Mouse (Mus musculus): ENCODE measurements around the gene Dnmbp.
A peak's percentile ranks its signal among the peaks of the same experiment; 100 is the strongest.

Gene Dnmbp

GRCm38 (mm10) chr19:43878111-43879092 lies 61.6 kb downstream of the Dnmbp start:
- DNase-seq (ENCODE audit: low spot score) = peak; percentile 77

- no peak for DNase-seq (ENCODE audit: low spot score)
Measured at GRCm38 (mm10) chr19:43877364-43877763, 62.6 kb downstream of the Dnmbp start.

- DNase-seq (ENCODE audit: low spot score) = no peak
Measured at GRCm38 (mm10) chr19:43875996-43876395, 64.0 kb downstream of the Dnmbp start.

- DNase-seq (ENCODE audit: low spot score) = no peak
Measured at GRCm38 (mm10) chr19:43874351-43874750, 65.6 kb downstream of the Dnmbp start.

GRCm38 (mm10) chr19:43870418-43870817 lies 69.6 kb downstream of the Dnmbp start:
- DNase-seq (ENCODE audit: low spot score) = no peak

GRCm38 (mm10) chr19:43857347-43857746 lies 82.6 kb downstream of the Dnmbp start:
- no peak for DNase-seq (ENCODE audit: low spot score)

- no peak for DNase-seq (ENCODE audit: low spot score)
Measured at GRCm38 (mm10) chr19:43852837-43853545, 87.0 kb downstream of the Dnmbp start.

- no peak for DNase-seq (ENCODE audit: low spot score)
Measured at GRCm38 (mm10) chr19:43851996-43852630, 87.9 kb downstream of the Dnmbp start.

GRCm38 (mm10) chr19:43850026-43850425 lies 90.0 kb downstream of the Dnmbp start:
- no peak for DNase-seq (ENCODE audit: low spot score)

GRCm38 (mm10) chr19:43847966-43848365 lies 92.0 kb downstream of the Dnmbp start:
- DNase-seq (ENCODE audit: low spot score) = no peak

GRCm38 (mm10) chr19:43847056-43847455 lies 92.9 kb downstream of the Dnmbp start:
- DNase-seq (ENCODE audit: low spot score) = no peak

- DNase-seq (ENCODE audit: low spot score) = no peak
Measured at GRCm38 (mm10) chr19:43845331-43845908, 94.6 kb downstream of the Dnmbp start.

- no peak for DNase-seq (ENCODE audit: low spot score)
Measured at GRCm38 (mm10) chr19:43843184-43843583, 96.8 kb downstream of the Dnmbp start.

GRCm38 (mm10) chr19:43832425-43833069 lies 107.4 kb downstream of the Dnmbp start:
- peak; percentile 69 for DNase-seq (ENCODE audit: low spot score)

- DNase-seq (ENCODE audit: low spot score) = no peak
Measured at GRCm38 (mm10) chr19:43826855-43827254, 113.1 kb downstream of the Dnmbp start.

GRCm38 (mm10) chr19:43815661-43816414 lies 124.2 kb downstream of the Dnmbp start:
- no peak for DNase-seq (ENCODE audit: low spot score)

- DNase-seq (ENCODE audit: low spot score) = no peak
Measured at GRCm38 (mm10) chr19:43813315-43813714, 126.7 kb downstream of the Dnmbp start.

GRCm38 (mm10) chr19:43811419-43811818 lies 128.6 kb downstream of the Dnmbp start:
- no peak for DNase-seq (ENCODE audit: low spot score)

GRCm38 (mm10) chr19:43809331-43809730 lies 130.7 kb downstream of the Dnmbp start:
- DNase-seq (ENCODE audit: low spot score) = no peak

- DNase-seq (ENCODE audit: low spot score) = no peak
Measured at GRCm38 (mm10) chr19:43803866-43804265, 136.1 kb downstream of the Dnmbp start.
